Mouse (Mus musculus): Measurements from ENCODE around the gene Neu2. TPM values are rescaled to one million over a fixed set of nuclear protein-coding genes. Genes with fewer than 3 reads are reported as not detected.
A peak's percentile ranks its signal among the peaks of the same experiment; 100 is the strongest.

Neu2 gene
- total RNA-seq, 4 experiments from 2014 or later, result 8.7 to 15.9 (median 12.2) TPM

DNA sequence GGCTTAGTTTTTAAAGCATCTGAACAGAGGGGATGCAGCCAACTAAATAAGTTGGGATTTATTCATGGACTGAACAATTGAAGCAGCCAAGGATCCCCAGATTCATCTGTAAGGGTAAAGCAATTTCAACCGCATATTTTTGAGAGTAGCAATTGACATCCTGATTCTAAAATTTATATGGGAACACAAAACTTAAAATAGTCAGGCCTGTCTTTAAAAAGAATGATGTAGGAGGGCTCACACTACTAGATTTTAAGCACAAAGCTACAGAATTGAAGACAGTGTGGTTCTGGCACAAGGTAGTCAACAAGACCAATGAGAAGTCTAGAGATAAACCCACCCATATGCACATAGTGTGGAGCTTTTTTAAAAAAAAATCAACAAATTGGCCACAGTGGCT lies 27.3 kb downstream of the Neu2 start:
- no peak for DNase-seq (ENCODE audit: low spot score in 2 of 2)

DNA sequence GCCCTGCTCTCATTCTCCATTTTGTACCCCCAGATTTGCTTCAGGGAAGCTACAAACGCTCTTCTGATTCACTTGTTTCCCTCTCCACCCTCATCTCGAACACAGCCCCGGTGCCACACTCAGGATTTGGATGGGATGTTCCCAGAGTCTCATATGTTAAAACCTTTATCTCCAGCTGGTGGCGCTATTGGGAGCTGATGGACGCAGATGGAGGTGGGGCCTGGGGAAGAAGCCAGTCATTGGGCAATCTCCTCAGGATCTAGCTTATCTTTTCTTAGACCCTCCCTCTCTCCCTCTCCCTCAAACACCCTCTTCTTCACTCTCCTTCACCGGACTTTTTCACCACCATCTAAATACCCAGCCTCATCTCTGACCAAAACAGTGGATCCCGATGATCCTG lies 31.9 kb downstream of the Neu2 start:
- peak in 1 of 2 experiments; percentile 23 for DNase-seq (ENCODE audit: low spot score in 2 of 2)

- DNase-seq (ENCODE audit: low spot score in 2 of 2), result no peak
Observed at GRCm38 (mm10) chr1:87551008-87551407, 41.3 kb downstream of the Neu2 start.

DNA sequence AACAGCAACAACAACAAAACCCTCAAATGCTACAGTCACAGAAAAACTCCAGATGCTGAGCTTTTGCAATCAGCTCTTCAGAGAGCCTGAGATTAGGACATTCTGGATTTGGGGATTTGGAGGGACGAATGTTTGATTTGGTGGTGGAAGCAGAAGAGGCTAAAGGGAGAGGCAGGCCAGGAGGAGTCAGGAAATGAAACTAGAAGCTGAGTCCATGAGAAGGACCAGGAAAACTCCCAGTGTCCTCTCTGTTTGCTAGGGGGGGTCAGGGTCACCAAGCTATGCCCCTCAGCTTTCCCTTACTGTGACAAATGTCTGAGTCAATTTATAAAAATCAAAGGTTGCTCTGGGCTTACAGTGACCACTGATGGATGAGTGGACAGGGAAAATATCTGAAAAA lies 43.9 kb downstream of the Neu2 start:
- no peak for DNase-seq (ENCODE audit: low spot score in 2 of 2)

GRCm38 (mm10) chr1:87562967-87563366 lies 53.3 kb downstream of the Neu2 start:
- DNase-seq (ENCODE audit: low spot score in 2 of 2), result no peak

DNA sequence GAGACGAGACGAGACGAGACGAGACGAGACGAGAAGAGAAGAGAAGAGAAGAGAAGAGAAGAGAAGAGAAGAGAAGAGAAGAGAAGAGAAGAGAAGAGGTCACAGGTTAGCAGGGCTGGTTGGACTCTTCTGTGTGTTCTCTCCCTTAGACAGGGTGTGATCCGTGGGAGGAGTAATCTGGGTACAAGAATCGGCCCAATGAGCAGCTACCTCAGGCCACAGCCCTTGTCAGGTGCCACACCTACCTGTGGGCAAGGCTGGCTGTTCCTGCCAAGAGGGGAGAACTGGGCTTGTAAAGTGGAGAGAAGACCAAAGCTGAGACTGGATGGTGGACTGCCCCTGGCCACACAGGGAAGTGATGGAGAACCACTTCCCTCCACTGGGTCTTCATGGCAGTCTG lies 56.1 kb downstream of the Neu2 start:
- DNase-seq (ENCODE audit: low spot score in 2 of 2), result no peak

DNA sequence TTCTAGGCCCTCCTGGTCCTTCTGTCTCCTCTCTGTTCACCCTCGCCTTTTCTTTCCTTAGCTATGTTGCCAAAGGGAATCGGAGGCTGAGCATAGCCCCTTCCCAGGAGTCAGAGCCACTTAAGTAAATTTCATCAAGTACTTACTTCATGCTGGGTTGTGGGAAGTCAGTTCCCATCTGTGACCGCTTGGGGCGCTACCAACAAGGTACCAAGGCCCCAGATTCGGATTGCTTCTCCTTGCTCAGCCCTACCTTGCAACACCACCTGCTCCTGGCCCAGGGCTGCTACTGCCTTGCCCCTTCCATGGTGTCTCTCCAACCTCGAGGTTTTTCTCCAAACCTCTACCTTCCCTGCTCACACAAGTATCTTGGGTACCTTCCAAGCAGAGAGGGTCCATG lies 58.7 kb downstream of the Neu2 start:
- DNase-seq (ENCODE audit: low spot score in 2 of 2), result no peak

DNA sequence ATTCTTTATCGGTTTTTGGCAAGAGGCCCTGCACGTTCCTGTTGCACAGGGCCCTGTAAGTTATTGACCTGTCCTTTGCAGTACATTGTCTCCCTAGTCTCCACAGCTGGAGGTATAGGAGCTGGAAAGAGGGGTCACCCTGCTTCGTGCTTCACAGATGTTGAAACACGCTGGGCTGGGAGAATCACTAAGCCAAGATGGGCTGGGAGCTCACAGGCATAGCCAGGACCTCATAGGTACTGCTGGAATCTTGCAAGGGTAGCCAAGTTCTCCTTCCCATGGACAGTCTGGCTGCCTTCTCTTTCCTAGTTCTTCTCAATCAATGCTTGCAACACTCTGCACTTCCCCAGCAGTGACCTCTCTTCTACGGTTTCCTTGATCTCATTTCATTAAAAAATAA lies 63.6 kb downstream of the Neu2 start:
- DNase-seq (ENCODE audit: low spot score in 2 of 2), result no peak

DNA sequence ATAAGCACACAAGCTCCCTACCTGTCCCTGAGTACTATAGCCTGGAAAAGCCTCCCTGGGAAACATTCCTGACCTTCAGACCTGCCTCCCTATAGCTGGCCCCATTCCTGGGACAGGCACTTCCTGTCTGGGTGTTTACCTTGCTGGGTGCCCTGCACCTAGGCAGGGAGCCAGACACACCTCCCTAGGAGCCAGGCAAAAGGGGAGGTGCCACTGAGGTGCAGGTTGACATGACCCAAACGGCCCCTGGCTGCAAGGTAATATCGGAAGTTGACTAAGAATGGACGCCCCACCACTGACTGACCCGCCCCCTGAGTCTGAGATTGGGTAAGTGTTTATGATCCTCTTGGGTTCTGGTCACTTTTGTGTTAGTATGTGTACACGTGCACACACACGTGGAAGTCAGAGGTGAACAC lies 64.1 kb downstream of the Neu2 start, which contains the start of gene Ngef:
Gene Ngef (minus strand): TSS at position 71 of the 416 bp plus-strand sequence.
- no peak for DNase-seq (ENCODE audit: low spot score in 2 of 2)

GRCm38 (mm10) chr1:87574353-87574752 lies 64.7 kb downstream of the Neu2 start:
- no peak for DNase-seq (ENCODE audit: low spot score in 2 of 2)

GRCm38 (mm10) chr1:87574785-87575184 lies 65.1 kb downstream of the Neu2 start:
- no peak for DNase-seq (ENCODE audit: low spot score in 2 of 2)

- DNase-seq (ENCODE audit: low spot score in 2 of 2), result no peak
Observed at GRCm38 (mm10) chr1:87578965-87579364, 69.3 kb downstream of the Neu2 start.

GRCm38 (mm10) chr1:87580824-87581223 lies 71.1 kb downstream of the Neu2 start:
- no peak for DNase-seq (ENCODE audit: low spot score in 2 of 2)

DNA sequence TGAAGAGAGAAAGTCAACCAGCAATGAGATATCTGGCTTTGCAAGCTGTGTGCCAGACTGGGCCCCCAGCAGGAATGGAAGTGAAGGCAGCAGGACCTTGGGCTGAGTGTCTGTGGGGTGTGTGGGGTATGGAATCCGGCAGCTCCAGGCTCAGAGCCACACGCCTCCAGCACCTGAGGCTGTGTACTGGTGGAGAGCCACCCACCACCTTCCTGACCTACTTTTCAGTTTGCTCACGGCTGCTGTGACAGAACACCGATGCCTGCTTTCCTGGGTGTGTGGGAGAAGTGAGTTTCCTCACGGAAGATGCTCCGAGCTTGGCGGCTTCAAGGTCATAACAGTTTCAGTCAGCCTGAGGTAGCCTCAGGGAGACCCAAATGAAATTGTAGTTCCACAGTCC lies 79.5 kb downstream of the Neu2 start:
- DNase-seq (ENCODE audit: low spot score in 2 of 2), result no peak

DNA sequence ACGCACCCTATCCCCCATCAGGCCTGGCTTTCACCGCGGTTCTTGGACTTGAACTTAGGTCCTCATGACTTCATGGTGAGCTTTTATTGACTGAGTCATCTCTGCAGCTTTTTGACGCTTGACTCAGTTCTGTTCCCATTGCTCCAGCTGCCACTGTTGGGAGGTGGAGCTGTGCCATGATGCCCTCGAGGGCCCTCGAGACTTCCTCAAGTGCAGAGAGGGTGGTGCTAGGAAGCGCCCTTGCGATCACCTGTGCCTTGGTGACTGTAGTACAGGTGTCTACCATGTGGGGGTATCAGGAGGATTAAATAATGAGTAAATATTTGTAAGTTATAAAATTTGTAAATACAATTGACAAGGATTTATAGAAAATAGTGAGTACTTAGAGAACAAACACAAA lies 80.3 kb downstream of the Neu2 start:
- DNase-seq (ENCODE audit: low spot score in 2 of 2), result no peak

- DNase-seq (ENCODE audit: low spot score in 2 of 2), result peak in 1 of 2 experiments; percentile 47
Observed at GRCm38 (mm10) chr1:87594261-87594660, 84.6 kb downstream of the Neu2 start.

GRCm38 (mm10) chr1:87594671-87595070 lies 85.0 kb downstream of the Neu2 start:
- DNase-seq (ENCODE audit: low spot score in 2 of 2), result no peak

DNA sequence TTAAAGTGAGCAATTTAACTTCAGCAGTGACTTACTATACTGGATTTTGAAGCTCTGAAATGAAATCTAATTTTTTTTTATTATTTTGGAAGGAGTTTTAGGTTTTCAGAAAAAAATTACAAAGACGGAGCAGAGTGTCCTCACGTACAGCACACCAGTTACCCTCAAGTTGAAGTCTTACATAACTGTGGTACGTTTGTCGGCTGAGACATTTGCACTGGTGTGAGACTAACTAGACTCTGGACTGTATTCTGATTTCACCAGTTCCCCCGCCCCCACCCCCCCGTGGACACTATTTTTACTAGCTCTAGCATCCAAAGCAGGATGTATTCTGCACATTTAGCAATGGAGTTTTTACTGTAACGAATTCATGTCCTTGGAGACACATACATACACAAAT lies 90.8 kb downstream of the Neu2 start:
- DNase-seq (ENCODE audit: low spot score in 2 of 2), result no peak

GRCm38 (mm10) chr1:87601801-87602200 lies 92.1 kb downstream of the Neu2 start:
- no peak for DNase-seq (ENCODE audit: low spot score in 2 of 2)

GRCm38 (mm10) chr1:87603389-87603788 lies 93.7 kb downstream of the Neu2 start:
- DNase-seq (ENCODE audit: low spot score in 2 of 2), result no peak

GRCm38 (mm10) chr1:87605296-87605695 lies 95.6 kb downstream of the Neu2 start:
- DNase-seq (ENCODE audit: low spot score in 2 of 2), result no peak

DNA sequence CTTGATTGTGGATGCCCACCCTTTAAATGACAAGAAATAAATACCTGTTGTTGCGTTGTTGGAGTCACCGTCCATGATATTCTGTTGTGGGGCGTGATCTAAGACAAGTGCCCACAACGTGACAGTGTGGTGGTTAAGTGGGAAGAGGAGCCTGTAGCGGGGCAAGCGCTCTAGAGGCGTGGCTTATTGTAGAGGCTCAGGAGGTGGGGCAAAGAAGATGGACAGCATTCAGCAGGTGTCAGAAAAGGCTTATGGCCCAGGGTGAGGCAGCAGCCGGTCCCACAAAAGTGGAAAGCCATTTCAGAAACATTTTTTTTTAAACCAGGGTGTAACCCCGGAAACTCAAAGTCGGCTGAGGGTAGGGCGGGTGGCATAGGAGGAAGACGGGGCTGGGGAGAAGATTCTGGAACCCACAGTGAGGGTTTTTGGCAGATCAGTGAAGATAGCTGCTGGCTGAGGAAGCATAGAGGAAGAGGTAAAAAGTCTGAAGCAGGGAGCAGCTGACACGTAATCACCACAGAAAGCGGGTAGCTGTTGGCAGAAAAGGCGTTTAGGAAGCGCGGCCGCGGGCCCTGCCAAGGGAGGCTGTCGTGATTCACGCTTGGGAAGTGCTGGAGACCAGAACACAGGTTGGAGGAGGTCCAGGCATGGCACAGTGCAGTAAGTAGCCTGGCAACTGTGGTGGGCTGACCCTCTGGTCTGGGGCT lies 97.8 kb downstream of the Neu2 start:
- DNase-seq (ENCODE audit: low spot score in 2 of 2), result peak in 1 of 2 experiments; percentile 36

GRCm38 (mm10) chr1:87608416-87609046 lies 98.8 kb downstream of the Neu2 start:
- DNase-seq (ENCODE audit: low spot score in 2 of 2), result peak; percentile 45 to 46

All from gastrocnemius, adult 8-10 months (tissue).